Mouse (Mus musculus) kidney, postnatal 36 days (tissue): ENCODE measurements around the gene Caly.

Experiments used
- DNase-seq, 2 experiments: peaks; one replicate each; pipeline ENCODE4 v3.0.0; 2021 to 2022; ENCODE audit warnings: mixed read lengths in 2 of 2

Gene Caly

GRCm38 (mm10) chr7:140082242-140082678 lies at the start of gene Caly:
Caly (minus strand) TSS chr7:140082548.
- DNase-seq: peak in 1 of 2 experiments; percentile 42

DNA sequence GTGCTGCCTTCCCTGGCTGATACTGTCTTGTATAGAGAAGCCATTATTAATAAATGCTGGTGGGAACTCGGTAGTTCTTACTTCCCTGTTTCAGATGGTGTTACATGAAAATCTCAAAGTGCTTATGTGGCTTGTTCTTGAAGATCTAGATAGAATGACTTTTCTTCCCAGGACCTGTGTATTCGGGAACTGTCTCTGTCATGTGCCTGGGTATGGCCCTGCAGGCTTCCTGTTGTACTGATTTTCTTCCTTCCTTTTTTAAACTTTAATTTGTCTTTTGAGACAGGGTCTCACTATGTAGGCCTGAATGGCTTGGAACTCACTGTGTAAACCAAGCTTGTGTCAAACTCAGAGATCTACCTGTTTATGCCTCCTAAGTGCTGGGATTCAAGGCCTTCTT lies 45.6 kb upstream of the Caly start:
- DNase-seq: no peak

DNA sequence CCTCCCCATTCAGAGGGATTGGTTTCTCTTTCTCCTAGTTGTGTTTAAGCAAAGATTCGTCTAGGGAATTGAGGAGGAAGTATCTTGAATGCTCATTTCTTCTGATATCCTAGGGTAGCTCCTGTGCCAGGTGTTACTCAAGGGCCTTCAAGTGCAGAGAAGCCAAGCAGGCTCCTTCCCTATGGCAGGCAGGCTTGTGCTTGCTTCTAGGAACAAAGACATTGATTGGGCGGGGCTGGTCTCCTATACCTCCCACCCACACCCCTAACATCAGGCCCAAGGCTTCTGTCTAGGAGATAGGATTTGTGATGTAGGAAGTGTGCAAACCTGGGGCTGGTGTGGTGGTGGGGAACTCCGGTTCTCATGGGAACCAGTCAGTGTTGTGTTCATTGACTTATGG lies 44.6 kb upstream of the Caly start:
- DNase-seq: no peak

GRCm38 (mm10) chr7:140126022-140126350 lies 43.6 kb upstream of the Caly start:
- no peak for DNase-seq

DNA sequence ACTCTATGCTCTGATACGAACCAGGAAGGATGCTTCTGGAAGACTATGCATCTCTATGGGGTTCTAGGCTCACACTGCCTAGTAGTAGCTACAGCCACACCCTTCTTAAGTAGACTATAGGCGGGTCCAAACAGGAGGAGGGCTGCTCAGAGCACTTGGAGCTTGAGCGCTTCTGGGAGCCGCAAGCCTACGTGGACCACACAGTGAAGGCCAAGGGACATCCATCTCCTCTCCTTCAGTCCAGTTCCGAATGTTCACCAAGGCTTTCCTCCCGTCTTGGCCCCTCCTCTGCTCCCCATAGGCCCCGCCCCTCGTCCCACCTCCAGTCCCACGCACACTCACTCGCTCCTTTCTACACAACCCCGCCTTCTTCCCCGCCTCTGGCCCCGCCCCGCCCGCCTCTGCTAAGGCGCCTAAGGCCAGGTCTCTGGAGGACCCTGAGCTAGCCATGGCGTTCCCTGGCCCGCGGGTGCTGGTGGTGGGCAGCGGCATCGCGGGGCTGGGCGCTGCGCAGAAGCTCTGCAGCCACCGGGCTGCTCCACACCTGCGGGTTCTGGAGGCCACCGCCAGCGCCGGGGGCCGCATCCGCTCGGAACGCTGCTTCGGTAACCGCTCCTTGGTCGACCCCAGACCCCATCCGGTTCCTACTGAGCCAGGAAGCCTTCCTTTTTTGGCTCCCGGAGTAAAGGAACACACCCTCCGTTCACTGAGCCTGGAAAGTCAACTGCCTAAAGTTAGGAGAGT lies 43.1 kb upstream of the Caly start:
- DNase-seq: peak; percentile 97 to 99

- no peak for DNase-seq
Observed at GRCm38 (mm10) chr7:140124382-140124781, 42.0 kb upstream of the Caly start.

DNA sequence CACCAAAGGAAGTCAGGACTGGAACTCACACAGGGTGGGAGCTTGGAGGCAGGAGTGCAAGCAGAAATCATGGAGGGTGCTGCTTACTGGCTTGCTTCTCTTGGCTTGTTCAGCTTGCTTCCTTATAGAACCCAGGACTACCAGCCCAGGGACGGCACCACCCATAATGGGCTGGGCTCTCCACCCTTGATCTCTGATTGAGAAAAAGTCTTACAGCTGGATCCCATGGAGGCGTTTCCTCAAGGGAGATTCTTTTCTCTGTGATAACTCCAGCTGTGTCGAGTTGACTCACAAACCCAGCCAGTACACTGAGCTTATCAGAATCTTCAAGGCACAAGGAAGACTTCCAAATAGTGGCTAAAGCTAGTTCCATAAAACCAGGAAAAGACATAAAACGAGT lies 40.4 kb upstream of the Caly start:
- no peak for DNase-seq

DNA sequence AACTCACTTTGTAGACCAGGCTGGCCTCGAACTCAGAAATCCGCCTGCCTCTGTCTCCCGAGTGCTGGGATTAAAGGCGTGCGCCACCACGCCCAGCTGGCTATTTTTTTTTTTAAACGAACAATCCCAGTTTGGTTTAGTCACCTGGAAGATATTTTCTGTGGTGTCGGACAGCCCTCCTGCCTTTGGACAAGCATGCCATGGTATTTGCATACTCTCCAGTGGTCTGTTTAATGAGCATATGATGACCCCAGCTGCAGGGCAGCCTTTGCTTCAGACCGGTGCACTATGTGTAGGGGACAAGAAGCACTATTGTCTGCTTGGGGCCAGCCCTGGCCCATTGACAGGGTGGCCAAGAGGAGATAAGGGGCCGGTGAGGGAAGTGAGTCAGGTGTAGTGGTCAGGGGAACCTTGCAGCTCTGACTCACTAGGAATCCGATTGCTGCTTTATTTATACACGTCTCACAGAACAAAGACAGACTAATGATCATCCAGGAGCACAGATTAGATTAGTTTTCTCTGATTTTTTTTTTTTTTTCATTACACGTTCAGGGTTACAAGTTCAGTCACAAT lies 39.1 kb upstream of the Caly start:
- DNase-seq: no peak

- no peak for DNase-seq
Observed at GRCm38 (mm10) chr7:140120484-140120883, 38.1 kb upstream of the Caly start.

GRCm38 (mm10) chr7:140116329-140117054 lies 34.1 kb upstream of the Caly start, which contains the start of gene Echs1:
Echs1 (minus strand) TSS chr7:140116476.
- peak; percentile 95 to 96 for DNase-seq

GRCm38 (mm10) chr7:140115583-140116328 lies 33.4 kb upstream of the Caly start, which contains the start of gene Paox:
Paox (plus strand) TSS chr7:140115799.
- peak; percentile 74 to 87 for DNase-seq

- no peak for DNase-seq
Observed at GRCm38 (mm10) chr7:140111943-140112342, 29.6 kb upstream of the Caly start.

DNA sequence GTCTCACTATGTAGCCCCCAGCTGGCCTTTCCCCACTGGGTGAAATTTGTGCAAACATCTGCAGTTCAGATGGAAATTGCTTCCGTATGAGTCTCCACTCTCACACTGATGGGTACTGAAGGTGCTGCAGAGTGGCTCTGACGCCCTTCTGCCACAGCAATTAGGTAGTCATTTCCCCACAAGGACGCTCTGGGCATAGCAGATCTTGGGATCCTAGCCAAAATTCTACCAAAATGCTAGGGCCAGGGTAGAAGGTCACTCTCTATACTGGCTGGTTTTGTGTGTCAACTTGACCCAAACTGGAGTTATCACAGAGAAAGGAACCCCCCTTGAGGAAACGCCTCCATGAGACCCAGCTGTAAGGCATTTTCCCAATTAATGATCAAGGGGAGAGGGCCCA lies 21.7 kb upstream of the Caly start:
- no peak for DNase-seq

DNA sequence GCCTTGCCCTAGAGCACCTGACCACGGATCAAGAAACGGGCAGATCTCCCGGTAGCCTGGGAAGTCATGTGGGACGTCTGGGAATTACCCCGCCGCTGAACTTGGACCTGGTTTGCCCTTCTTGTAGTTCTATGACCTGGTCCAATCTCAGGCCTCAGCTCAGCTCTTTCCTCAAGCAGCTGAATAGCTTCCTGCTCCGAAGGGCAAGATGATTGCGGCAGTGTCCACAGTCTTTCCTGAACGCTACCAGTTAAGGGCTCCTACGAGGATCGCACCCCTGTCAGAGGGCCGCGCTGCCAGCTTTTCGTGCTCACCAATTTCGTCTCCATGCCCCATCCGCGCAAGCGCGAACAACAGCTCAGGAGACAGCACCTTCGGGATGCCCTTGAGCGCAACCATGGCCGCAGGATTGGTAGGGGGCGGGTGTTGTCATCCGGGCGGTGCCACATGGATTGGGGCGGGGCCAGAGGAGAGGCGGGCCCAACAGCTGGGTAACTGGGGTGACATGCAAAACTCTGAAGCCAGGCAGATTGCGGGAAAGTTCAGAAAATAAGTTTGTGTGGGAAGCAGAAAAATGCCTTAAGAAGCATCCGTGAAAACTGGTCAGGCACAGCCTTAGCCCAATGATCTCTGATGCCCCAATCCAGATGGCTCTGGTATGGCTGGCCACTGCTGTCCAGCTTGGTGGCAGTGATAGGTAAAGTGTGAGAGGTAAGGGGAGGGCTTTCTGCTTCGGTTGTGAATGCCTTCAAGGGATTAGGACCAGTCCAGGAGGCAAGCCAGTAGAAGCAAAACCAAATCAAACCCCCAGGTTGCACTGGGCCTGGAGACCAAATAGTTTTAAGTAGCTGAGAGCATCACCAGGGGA lies 19.9 kb upstream of the Caly start, which contains the start of gene Fuom:
TSS of gene Fuom (minus strand) at position 449 of the 868 bp plus-strand sequence.
- DNase-seq: peak; percentile 93 to 94

DNA sequence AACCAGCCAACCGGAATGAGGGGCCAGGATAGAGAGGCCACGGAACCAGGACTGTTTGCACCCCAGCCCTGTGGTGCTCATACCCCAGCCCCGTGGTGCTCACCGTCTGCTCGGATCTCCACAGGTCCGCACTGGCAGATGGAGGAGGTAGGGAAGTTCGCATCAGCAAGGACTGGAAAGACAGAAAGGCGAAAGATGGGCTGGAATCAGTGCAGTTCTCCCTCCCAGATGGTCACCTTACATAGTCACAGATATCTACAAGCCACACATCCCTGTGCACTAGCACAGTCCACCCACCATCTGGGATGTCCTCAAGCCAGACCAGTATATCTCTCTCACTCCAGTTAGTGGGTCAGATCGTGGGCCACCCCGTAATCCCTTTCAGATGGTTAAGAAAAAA lies 19.1 kb upstream of the Caly start:
- DNase-seq: no peak

DNA sequence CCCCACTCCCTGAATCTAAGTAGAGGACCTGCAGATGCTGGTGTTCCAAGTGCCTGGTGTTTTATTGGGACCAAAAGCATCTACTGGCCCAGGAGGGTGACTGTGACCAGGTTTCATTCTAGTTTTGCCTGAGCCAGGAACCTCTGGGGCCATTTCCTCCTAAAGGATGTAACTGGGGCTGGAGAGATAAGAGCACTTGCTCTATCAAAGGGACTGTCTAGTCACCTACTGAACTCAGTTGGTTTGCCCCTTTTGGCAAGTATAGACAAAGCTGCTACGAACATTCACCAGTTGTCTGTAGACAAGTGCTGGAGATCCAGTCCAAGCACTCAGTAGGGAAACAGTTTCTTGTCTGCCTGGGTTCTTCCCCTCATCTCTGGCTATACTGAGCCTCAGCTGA lies 16.1 kb upstream of the Caly start:
- DNase-seq: no peak

GRCm38 (mm10) chr7:140096055-140096454 lies 13.7 kb upstream of the Caly start:
- no peak for DNase-seq

GRCm38 (mm10) chr7:140095556-140095955 lies 13.2 kb upstream of the Caly start:
- peak; percentile 91 to 93 for DNase-seq

GRCm38 (mm10) chr7:140094954-140095353 lies 12.6 kb upstream of the Caly start:
- peak in 1 of 2 experiments; percentile 21 for DNase-seq

GRCm38 (mm10) chr7:140092924-140093528 lies 10.7 kb upstream of the Caly start, which contains the start of gene Prap1:
Prap1 (plus strand) TSS chr7:140093395.
- DNase-seq: no peak

DNA sequence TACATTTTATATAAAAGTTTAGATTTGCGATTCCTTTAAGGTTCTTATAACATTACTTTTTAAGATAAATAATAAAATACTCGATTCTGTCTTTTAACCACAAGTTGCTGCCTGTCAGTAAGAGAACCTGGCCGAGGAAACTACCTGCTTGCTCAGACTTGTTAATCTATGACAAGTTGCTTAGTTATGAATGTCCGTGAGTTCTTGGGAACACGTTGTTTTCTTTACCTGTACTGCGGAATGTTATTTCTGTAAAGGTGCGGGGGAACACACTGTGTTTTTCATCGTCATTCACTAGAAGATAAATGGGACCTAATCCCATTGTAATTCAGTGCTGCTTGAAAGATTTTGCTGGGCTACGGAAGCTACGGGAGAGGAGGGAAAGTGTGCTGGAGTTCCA lies 8.3 kb upstream of the Caly start:
- DNase-seq: no peak
